Mouse (Mus musculus): ENCODE measurements around the gene Kat7. TPM values are rescaled to one million over a fixed set of nuclear protein-coding genes. Genes with fewer than 3 reads are reported as not detected.
A peak's percentile ranks its signal among the peaks of the same experiment; 100 is the strongest.

The Kat7 gene
- polyA plus RNA-seq, 1 experiment from 2014 or later: 85.3 TPM

DNA sequence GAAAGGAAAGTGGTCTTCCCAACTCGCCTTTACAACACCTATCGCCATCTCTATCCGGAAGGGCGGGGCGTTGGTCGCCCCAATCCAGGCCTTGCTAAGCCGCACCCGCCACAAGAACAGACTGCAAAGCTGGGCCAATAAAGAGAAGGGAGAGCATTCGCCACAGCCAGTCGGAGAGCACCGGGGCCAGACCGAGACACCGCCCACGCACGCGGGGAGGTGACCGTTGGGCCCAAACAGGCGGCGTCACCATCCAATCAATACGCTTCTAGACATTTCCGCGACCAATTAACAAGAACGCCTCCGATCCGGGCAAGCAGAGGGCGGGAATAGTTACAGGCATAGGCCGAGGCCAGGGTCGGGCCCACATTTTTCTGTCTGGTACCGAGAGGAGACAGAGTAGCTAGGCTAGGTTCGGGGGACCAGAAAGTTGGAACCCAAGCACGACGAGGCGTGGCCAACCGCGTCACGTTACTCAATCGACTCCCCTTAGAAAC lies 488 bp downstream of the Kat7 start:
- peak overlapping the region; percentile 88 for H3K27ac ChIP-seq (ENCODE audit: low read depth, low read length)
- H3K9ac ChIP-seq (ENCODE audit: low read length): peak overlapping the region; percentile 96
- peak overlapping the region; percentile 90 for H3K4me3 ChIP-seq (ENCODE audit: low read depth, low read length)
- peak overlapping the region; percentile 66 for H3K4me2 ChIP-seq (ENCODE audit: low read depth, low read length, severe bottlenecking)
- no peaks in the 10 kb centered on the region for H3K36me3 ChIP-seq (ENCODE audit: control insufficient read depth, insufficient read depth, low read length)
- no peaks in the 10 kb centered on the region for H3K9me3 ChIP-seq (ENCODE audit: control insufficient read depth, low read length)
- under 1% methylated on average over 37 of the region's 37 CpGs for WGBS
- ATAC-seq (replicated peaks; ENCODE audit: low FRiP score) (peak; percentile 96), DNase-seq (ENCODE audit: low spot score) (peak; percentile 97)
- peaks cover 8% of the 10 kb centered on the region; the same call in 1 of the 2 replicates for H3K4me1 ChIP-seq (replicated peaks; ENCODE audit: control insufficient read depth, insufficient read depth, low read length)
- H3K27me3 ChIP-seq (ENCODE audit: control insufficient read depth, insufficient read depth, low read length): no peaks in the 10 kb centered on the region

DNA sequence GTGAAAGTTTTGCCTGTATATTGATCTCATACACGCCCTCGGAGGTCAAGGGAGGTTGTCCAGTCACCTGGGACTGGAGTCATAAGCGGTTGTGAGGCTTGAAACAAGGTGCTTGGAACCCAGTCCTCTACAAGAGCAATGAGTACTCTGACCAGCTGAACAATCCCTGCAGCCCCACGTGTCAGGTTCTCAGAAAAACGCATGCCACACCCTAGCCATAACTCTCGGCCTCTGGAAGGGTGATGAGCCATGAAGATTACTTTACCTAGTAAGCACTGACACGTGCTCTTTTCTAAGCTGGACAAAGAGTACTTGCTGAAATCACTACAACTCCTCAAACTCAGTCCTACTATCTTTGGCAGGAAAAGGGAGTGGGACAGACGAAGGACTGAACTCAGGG lies 2.5 kb downstream of the Kat7 start:
- H3K36me3 ChIP-seq (ENCODE audit: control insufficient read depth, insufficient read depth, low read length): no peaks in the 10 kb centered on the region
- no peaks in the 10 kb centered on the region for H3K27me3 ChIP-seq (ENCODE audit: control insufficient read depth, insufficient read depth, low read length)
- peaks cover 8% of the 10 kb centered on the region; the same call in 1 of the 2 replicates for H3K4me1 ChIP-seq (replicated peaks; ENCODE audit: control insufficient read depth, insufficient read depth, low read length)
- H3K4me3 ChIP-seq (ENCODE audit: low read depth, low read length): no peak overlapping the region
- no peaks in the 10 kb centered on the region for H3K9me3 ChIP-seq (ENCODE audit: control insufficient read depth, low read length)
- H3K27ac ChIP-seq (ENCODE audit: low read depth, low read length): no peak overlapping the region
- DNase-seq (ENCODE audit: low spot score) (no peak), ATAC-seq (replicated peaks; ENCODE audit: low FRiP score) (no peak)
- no peak overlapping the region for H3K9ac ChIP-seq (ENCODE audit: low read length)
- no peak overlapping the region for H3K4me2 ChIP-seq (ENCODE audit: low read depth, low read length, severe bottlenecking)
- 86% methylated on average over 8 of the region's 8 CpGs for WGBS

DNA sequence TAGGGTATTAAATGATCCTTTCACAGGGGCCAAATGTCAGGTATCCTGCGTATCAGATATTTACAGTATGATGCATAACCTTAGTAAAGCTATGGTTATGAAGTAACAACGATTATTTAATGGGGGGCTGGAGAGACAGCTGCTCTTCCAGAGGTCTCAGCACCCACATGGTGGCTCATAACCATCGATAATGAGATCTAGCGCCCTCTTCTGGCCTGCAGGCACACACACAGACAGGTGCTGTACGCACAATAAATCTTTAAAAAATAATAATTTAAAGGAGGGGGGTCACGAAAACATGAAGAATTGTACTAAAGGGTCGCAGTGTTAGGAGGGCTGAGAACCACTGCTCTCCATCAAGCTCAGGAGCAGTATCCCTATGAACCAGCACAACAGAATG lies 4.4 kb downstream of the Kat7 start:
- WGBS: 92% methylated on average over 7 of the region's 7 CpGs
- H3K9me3 ChIP-seq (ENCODE audit: control insufficient read depth, low read length): no peaks in the 10 kb centered on the region
- H3K27ac ChIP-seq (ENCODE audit: low read depth, low read length): no peak overlapping the region
- H3K4me3 ChIP-seq (ENCODE audit: low read depth, low read length): no peak overlapping the region
- no peaks in the 10 kb centered on the region for H3K27me3 ChIP-seq (ENCODE audit: control insufficient read depth, insufficient read depth, low read length)
- no peak overlapping the region for H3K4me2 ChIP-seq (ENCODE audit: low read depth, low read length, severe bottlenecking)
- no peak for DNase-seq (ENCODE audit: low spot score)
- ATAC-seq (replicated peaks; ENCODE audit: low FRiP score): no peak
- no peak overlapping the region for H3K9ac ChIP-seq (ENCODE audit: low read length)
- 0 out of 2 replicates have a peak, but pooled peaks cover 2% of the 10 kb centered on the region for H3K4me1 ChIP-seq (replicated peaks; ENCODE audit: control insufficient read depth, insufficient read depth, low read length)
- peaks cover 3% of the 10 kb centered on the region; the same call in 1 of the 2 replicates for H3K36me3 ChIP-seq (ENCODE audit: control insufficient read depth, insufficient read depth, low read length)

DNA sequence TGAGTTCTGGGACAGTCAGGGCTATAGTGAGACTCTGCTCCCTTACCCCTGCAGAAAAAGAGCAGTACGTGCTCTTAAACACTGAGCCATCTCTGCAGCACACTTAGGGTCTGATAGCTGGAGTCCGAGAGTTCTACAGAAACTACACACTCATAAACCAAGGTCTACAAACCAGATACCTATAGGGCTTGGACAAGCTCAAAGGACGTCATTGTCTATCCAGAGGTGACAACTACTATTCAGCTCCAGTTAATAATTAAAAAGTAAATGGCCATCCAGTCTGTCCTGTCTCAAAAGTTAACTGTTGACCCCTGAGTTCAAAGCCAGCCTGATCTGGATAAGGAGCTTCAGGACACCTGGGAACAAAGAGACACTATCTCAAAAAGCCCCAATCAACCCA lies 8.3 kb downstream of the Kat7 start:
- H3K9me3 ChIP-seq (ENCODE audit: control insufficient read depth, low read length): no peaks in the 10 kb centered on the region
- 87% methylated on average over 3 of the region's 3 CpGs for WGBS
- no peak for ATAC-seq (replicated peaks; ENCODE audit: low FRiP score)
- H3K4me1 ChIP-seq (replicated peaks; ENCODE audit: control insufficient read depth, insufficient read depth, low read length): no peaks in the 10 kb centered on the region
- no peak overlapping the region for H3K4me2 ChIP-seq (ENCODE audit: low read depth, low read length, severe bottlenecking)
- no peak overlapping the region for H3K4me3 ChIP-seq (ENCODE audit: low read depth, low read length)
- H3K9ac ChIP-seq (ENCODE audit: low read length): no peak overlapping the region
- peaks cover 11% of the 10 kb centered on the region; the same call in 1 of the 2 replicates for H3K36me3 ChIP-seq (ENCODE audit: control insufficient read depth, insufficient read depth, low read length)
- DNase-seq (ENCODE audit: low spot score): no peak
- no peaks in the 10 kb centered on the region for H3K27me3 ChIP-seq (ENCODE audit: control insufficient read depth, insufficient read depth, low read length)
- H3K27ac ChIP-seq (ENCODE audit: low read depth, low read length): no peak overlapping the region

DNA sequence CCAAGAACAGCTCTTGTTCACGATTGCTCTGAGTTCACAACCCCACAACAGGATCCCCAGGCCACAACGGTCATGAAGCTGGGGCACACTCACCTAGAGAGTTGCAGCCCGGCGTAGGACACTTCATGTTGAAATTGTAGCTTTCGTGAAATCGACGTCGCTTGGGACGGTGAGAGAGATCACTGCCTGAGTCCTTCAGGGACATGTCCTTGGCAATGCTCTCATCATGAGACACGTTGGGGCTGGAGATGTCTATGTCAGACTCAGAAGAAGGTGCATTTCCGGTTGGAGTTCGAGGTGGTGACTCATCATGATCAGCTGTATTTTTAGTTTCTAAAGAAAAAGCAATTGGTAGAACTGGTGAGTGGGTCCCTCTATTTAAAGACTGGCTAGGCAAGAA lies 10.2 kb downstream of the Kat7 start:
- Histone ChIP-seq H3K27me3 (ENCODE audit: control insufficient read depth, insufficient read depth, low read length) (no peaks in the 10 kb centered on the region), H3K4me1 (replicated peaks; ENCODE audit: control insufficient read depth, insufficient read depth, low read length) (no peaks in the 10 kb centered on the region), H3K9me3 (ENCODE audit: control insufficient read depth, low read length) (no peaks in the 10 kb centered on the region), H3K9ac (ENCODE audit: low read length) (no peak overlapping the region), H3K4me2 (ENCODE audit: low read depth, low read length, severe bottlenecking) (no peak overlapping the region), H3K27ac (ENCODE audit: low read depth, low read length) (no peak overlapping the region), H3K36me3 (ENCODE audit: control insufficient read depth, insufficient read depth, low read length) (peaks cover 11% of the 10 kb centered on the region; the same call in 1 of the 2 replicates), H3K4me3 (ENCODE audit: low read depth, low read length) (no peak overlapping the region)
- no peak for ATAC-seq (replicated peaks; ENCODE audit: low FRiP score)
- no peak for DNase-seq (ENCODE audit: low spot score)
- 94% methylated on average over 12 of the region's 12 CpGs for WGBS

DNA sequence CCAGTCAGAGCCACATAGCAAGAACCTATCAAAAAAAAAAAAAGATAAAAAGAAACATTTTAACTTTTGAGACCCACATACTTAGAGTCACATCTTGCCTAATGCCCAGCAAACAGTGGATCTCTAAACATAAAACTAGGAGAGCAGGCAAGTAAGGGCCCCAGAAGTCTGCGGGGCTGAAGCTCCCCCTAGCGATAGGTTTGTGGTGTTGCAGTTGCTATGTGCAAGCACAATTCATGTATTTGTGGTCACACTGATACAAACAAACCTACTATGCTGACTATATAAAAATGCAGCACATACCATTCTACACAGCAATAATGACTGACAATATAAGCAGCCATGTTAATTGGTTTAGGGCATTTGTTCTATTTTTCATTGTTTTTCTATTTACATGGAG lies 11.9 kb downstream of the Kat7 start:
- Histone ChIP-seq H3K4me2 (ENCODE audit: low read depth, low read length, severe bottlenecking) (no peak overlapping the region), H3K4me1 (replicated peaks; ENCODE audit: control insufficient read depth, insufficient read depth, low read length) (no peaks in the 10 kb centered on the region), H3K27me3 (ENCODE audit: control insufficient read depth, insufficient read depth, low read length) (no peaks in the 10 kb centered on the region), H3K36me3 (ENCODE audit: control insufficient read depth, insufficient read depth, low read length) (peaks cover 11% of the 10 kb centered on the region; the same call in 1 of the 2 replicates), H3K9me3 (ENCODE audit: control insufficient read depth, low read length) (no peaks in the 10 kb centered on the region), H3K27ac (ENCODE audit: low read depth, low read length) (no peak overlapping the region), H3K9ac (ENCODE audit: low read length) (no peak overlapping the region), H3K4me3 (ENCODE audit: low read depth, low read length) (no peak overlapping the region)
- DNase-seq (ENCODE audit: low spot score) (no peak), ATAC-seq (replicated peaks; ENCODE audit: low FRiP score) (no peak)
- WGBS: 21% methylated on average over 2 of the region's 2 CpGs

DNA sequence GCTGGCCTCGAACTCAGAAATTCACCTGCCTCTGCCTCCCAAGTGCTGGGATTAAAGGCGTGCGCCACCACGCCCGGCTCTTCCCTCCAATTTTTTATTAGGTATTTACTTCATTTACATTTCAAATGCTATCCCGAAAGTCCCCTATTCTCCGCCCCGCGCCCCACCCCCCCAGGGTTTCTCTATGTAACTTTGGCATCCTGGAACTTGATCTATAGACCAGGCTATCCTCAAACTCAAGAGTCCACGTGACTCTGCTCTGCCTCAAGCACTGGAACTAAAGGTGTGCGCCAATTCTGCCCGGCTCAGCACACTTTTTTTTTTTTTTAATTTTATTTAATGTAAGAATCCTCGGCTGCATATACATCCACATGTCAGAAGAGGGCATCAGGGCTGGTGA lies 14.3 kb downstream of the Kat7 start:
- Histone ChIP-seq H3K4me1 (replicated peaks; ENCODE audit: control insufficient read depth, insufficient read depth, low read length) (no peaks in the 10 kb centered on the region), H3K36me3 (ENCODE audit: control insufficient read depth, insufficient read depth, low read length) (peaks cover 10% of the 10 kb centered on the region), H3K9ac (ENCODE audit: low read length) (no peak overlapping the region), H3K27ac (ENCODE audit: low read depth, low read length) (no peak overlapping the region), H3K4me2 (ENCODE audit: low read depth, low read length, severe bottlenecking) (no peak overlapping the region), H3K4me3 (ENCODE audit: low read depth, low read length) (no peak overlapping the region), H3K9me3 (ENCODE audit: control insufficient read depth, low read length) (no peaks in the 10 kb centered on the region), H3K27me3 (ENCODE audit: control insufficient read depth, insufficient read depth, low read length) (no peaks in the 10 kb centered on the region)
- no peak for DNase-seq (ENCODE audit: low spot score)
- WGBS: 94% methylated on average over 12 of the region's 13 CpGs
- no peak for ATAC-seq (replicated peaks; ENCODE audit: low FRiP score)

DNA sequence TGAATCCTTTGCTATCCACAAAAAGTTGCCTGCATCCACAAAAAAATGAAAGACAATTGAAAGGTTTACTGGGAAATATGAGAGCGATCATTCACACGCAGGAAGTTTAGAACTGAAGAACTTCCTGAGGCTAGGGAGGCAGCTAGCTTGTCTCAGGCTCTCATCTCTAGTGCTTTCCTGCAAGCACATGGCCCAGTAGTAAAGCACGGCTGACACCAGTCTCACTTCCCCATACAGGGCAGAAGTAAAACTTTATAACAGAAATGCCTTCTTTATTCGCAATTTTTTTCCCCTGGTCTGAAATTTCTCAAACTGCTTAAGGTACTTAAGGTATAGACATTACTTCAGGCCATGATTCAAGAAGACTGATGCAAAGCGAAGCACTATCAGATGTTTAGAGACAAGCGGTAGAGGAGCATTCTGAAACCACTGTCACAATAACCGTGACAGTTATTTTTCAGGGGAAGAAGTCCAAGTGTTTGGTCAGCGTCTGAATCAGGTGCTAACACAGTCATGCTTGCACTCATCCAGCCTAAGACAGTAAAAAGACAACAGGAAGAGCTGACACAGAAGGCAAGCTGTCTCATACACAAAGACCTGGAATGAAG lies 16.9 kb downstream of the Kat7 start:
- Histone ChIP-seq H3K9me3 (ENCODE audit: control insufficient read depth, low read length) (no peaks in the 10 kb centered on the region), H3K4me3 (ENCODE audit: low read depth, low read length) (no peak overlapping the region), H3K9ac (ENCODE audit: low read length) (no peak overlapping the region), H3K4me1 (replicated peaks; ENCODE audit: control insufficient read depth, insufficient read depth, low read length) (no peaks in the 10 kb centered on the region), H3K4me2 (ENCODE audit: low read depth, low read length, severe bottlenecking) (no peak overlapping the region), H3K27me3 (ENCODE audit: control insufficient read depth, insufficient read depth, low read length) (no peaks in the 10 kb centered on the region), H3K27ac (ENCODE audit: low read depth, low read length) (no peak overlapping the region), H3K36me3 (ENCODE audit: control insufficient read depth, insufficient read depth, low read length) (peaks cover 16% of the 10 kb centered on the region)
- DNase-seq (ENCODE audit: low spot score): no peak
- ATAC-seq (replicated peaks; ENCODE audit: low FRiP score): no peak
- 93% methylated on average over 8 of the region's 8 CpGs for WGBS

DNA sequence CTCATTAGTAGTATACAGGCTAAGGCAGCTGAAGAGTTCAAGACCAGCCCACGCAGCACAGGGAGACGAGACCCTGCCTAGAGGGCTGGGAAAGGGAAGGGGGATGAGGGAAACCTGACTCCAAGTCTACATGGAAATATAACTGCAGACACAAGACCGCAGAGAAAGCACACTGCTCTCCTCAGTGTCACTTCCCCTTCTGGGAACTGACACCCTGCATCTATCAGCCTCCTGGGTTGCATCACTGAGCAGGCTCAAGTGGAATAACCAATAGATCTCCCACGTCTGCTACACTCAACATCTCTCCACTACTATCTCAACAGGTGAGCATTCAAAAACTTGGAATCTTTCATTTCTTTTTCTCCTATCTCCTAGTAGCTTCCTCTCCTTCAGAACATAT lies 18.0 kb downstream of the Kat7 start:
- Histone ChIP-seq H3K9me3 (ENCODE audit: control insufficient read depth, low read length) (no peaks in the 10 kb centered on the region), H3K4me1 (replicated peaks; ENCODE audit: control insufficient read depth, insufficient read depth, low read length) (no peaks in the 10 kb centered on the region), H3K27ac (ENCODE audit: low read depth, low read length) (no peak overlapping the region), H3K27me3 (ENCODE audit: control insufficient read depth, insufficient read depth, low read length) (no peaks in the 10 kb centered on the region), H3K36me3 (ENCODE audit: control insufficient read depth, insufficient read depth, low read length) (peaks cover 12% of the 10 kb centered on the region), H3K4me2 (ENCODE audit: low read depth, low read length, severe bottlenecking) (no peak overlapping the region), H3K4me3 (ENCODE audit: low read depth, low read length) (no peak overlapping the region), H3K9ac (ENCODE audit: low read length) (no peak overlapping the region)
- 88% methylated on average over 4 of the region's 4 CpGs for WGBS
- DNase-seq (ENCODE audit: low spot score) (no peak), ATAC-seq (replicated peaks; ENCODE audit: low FRiP score) (no peak)
